Mouse (Mus musculus) C3H10T1/2 (cell line): ENCODE data around the gene Chst13. TPM values are rescaled to one million over a fixed set of nuclear protein-coding genes. Genes with fewer than 3 reads are reported as not detected.

ENCODE experiments used
- polyA plus RNA-seq, 2 experiments: library from polyadenylated mRNA; unstranded; fragments of >200 nt; fragmentation: generic; extraction: Trizol; gene quantifications; one replicate each; pipeline ENCODE4 v1.2.1; 2012; ENCODE audit warnings: missing spikeins in 2 of 2

Gene Chst13
- under 1 TPM in 1 of 2 experiments, not detected in 1; 0.02 TPM for polyA plus RNA-seq

DNA sequence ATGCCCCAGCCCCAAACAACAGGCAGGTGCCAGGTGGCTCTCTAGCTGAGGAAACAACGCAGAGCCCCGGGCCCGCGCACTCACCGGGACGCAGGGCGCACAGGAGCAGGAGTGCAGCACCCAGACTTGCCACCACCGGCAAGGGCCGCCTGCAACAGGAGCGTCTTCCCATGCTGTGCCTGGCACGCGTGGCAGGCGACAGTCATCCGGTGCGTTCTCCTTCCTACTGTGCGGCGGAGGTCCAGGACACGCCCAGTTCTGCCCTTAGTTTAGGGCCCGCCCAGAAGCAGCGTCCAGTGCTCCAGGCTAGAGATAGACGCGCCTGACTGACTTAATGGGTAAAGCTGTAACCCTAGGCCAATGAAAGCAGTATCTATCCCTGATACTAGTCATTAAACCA lies at the start of gene Chst13:
TSS of gene Chst13 (minus strand) at position 195 of the 400 bp plus-strand sequence.

DNA sequence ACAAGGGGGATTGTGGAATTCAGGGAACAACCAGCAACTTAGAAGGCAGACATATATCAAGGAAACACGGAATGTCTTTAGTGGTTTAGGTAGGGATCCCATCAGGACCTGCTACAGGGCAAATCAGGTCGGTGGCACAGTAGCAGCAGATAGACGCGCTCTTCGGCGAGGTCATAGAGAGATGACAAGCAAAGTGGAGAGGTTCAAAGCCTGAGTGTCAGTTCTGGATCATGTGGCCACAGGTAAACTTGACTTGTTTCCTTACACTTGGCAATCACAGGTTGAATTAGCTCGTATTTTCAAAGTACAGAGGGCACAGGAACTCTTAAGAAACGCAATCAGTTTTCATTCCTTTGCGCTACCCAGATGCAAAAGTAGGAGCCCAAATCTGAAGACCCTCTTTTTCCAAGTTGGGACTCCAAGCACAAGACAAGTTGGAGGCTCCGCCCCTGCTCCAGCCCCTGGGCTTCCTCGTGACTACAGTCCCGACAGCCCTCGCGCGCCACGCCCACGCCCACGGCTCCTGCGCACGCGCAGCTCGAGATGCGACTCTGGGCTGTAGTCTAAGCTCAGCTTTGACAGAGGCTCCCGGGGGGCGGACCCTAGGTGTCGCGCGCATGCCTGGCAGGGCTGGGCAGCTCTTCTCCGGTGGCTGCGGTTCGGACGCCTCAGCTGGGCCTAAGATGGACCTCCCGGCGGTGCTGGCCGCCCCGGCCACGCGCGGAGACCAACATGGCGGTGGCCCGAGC lies 44.2 kb upstream of the Chst13 start, which contains the start of gene Zxdc:
TSS of gene Zxdc (plus strand) at position 517 of the 749 bp plus-strand sequence.

DNA sequence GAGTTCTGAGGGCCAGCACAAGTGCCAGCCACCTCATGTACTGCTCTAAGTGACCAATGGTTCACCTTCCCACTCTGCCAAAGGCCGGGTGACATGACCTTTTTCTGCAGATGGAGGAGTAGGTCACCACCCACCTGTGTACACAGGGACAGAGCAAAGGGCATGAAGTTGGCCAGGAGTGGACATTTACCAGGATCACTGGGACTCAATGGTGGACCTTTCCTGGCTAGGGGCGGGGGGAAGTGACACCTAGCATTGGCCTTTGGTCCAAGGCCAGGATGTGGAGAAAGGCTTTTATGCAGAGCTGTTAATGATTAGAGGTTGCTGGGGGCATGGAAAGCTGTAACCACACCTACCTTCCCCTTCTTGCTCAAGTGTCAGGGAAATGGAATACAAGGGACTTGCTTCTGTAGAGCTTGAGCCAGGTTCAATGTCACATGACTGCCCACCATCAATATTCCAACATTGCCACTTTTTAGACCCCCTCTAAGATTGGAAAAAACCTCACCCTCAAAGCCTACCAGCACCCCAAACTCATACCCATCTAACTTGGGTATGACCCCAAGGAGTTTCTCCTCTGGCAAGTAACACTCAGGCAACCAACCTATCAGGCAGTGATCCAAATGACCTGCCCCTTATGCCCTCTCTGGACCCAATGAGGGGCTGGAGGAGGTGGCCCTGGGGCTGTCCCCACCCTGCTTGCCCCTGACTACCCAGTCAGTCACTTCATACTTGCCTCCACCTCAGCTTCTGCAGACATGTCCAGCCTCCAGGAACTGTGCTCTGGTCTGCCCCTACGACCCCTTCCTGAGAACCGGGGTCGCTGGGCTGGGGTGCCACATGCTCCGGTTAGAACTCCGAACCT lies 7.8 kb upstream of the Chst13 start, which contains the start of gene Uroc1:
TSS of gene Uroc1 (plus strand) at position 724 of the 865 bp plus-strand sequence.

DNA sequence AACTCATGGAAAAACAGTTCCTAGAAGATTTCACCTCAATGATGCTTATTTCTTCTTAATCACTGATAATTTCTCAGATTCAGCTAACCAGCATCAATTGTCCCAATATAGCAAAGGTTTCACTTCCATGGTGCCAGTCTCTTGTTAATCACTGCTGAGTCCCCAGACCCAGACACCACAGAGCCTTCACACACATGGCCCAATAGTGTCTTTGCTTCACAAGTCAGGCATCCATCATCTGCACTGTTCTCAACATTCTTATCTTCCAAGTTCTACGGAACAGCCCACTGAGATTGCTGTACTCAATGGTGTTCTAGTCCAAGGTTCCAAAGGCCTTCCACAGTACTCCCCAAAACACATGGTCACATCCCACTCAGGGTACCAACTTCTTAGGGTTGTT lies 24.1 kb downstream of the Chst13 start, which contains the start of gene BC048671:
TSS of gene BC048671 (plus strand) at position 301 of the 400 bp plus-strand sequence.

Other genes starting within 250 kb of the Chst13 start
- gene Vmn1r49, start 246.7 kb downstream of the Chst13 start, polyA plus RNA-seq: not detected
- gene Vmn1r50, start 223.8 kb downstream of the Chst13 start, polyA plus RNA-seq: not detected
- gene Vmn1r51, start 202.6 kb downstream of the Chst13 start, polyA plus RNA-seq: not detected
- not detected for gene Vmn1r52, start 150.4 kb downstream of the Chst13 start, polyA plus RNA-seq
- not detected for gene V1ra8, start 122.4 kb downstream of the Chst13 start, polyA plus RNA-seq
- not detected for gene Vmn1r53, start 100.7 kb downstream of the Chst13 start, polyA plus RNA-seq
- not detected for gene Vmn1r54, start 78.9 kb downstream of the Chst13 start, polyA plus RNA-seq
- gene BC048671, start 24.0 kb downstream of the Chst13 start, polyA plus RNA-seq: not detected
- under 1 TPM; 0.02 TPM for gene Uroc1, start 8.1 kb upstream of the Chst13 start, polyA plus RNA-seq
- gene Zxdc, start 44.3 kb upstream of the Chst13 start, polyA plus RNA-seq: 10 to 100 TPM in 1 of 2 experiments, 1 to 10 TPM in 1; 6.0 to 11.1 TPM
- under 1 TPM; 0.06 to 0.18 TPM for gene Cfap100, start 103.6 kb upstream of the Chst13 start, polyA plus RNA-seq
- gene Klf15, start 137.4 kb upstream of the Chst13 start, polyA plus RNA-seq: under 1 TPM in 1 of 2 experiments, not detected in 1; 0.06 TPM
- under 1 TPM; 0.11 to 0.13 TPM for gene Aldh1l1, start 161.2 kb upstream of the Chst13 start, polyA plus RNA-seq